Mouse (Mus musculus) right cerebral cortex, adult 2 months (tissue): ENCODE measurements around the gene Ccl27a.

Source experiments
- DNase-seq, 2 experiments: peaks; one replicate each; pipeline ENCODE4 v3.0.0; 2021 to 2022; ENCODE audit warnings: low spot score in 2 of 2

The Ccl27a gene

GRCm38 (mm10) chr4:41755338-41756305 lies 18.4 kb downstream of the Ccl27a start, which contains the start of gene Sigmar1:
Gene Sigmar1 (minus strand): TSS chr4:41756157.
- peak; percentile 83 to 86 for DNase-seq

- no peak for DNase-seq
Measured at GRCm38 (mm10) chr4:41754797-41755337, 19.2 kb downstream of the Ccl27a start, which contains the start of gene Galt. Gene Galt (plus strand): TSS chr4:41755228.

GRCm38 (mm10) chr4:41745021-41745420 lies 29.0 kb downstream of the Ccl27a start:
- DNase-seq = no peak

- no peak for DNase-seq
Measured at GRCm38 (mm10) chr4:41744131-41744530, 29.9 kb downstream of the Ccl27a start.

GRCm38 (mm10) chr4:41741158-41741560 lies 32.9 kb downstream of the Ccl27a start:
- peak; percentile 95 for DNase-seq

- DNase-seq = peak; percentile 72 to 82
Measured at GRCm38 (mm10) chr4:41740380-41741157, 33.5 kb downstream of the Ccl27a start.

GRCm38 (mm10) chr4:41739260-41739659 lies 34.8 kb downstream of the Ccl27a start:
- DNase-seq = no peak

- DNase-seq = no peak
Measured at GRCm38 (mm10) chr4:41738256-41738603, 35.8 kb downstream of the Ccl27a start.

- DNase-seq = peak; percentile 79 to 82
Measured at GRCm38 (mm10) chr4:41737602-41738255, 36.3 kb downstream of the Ccl27a start.

GRCm38 (mm10) chr4:41731052-41731765 lies 42.8 kb downstream of the Ccl27a start, which contains the start of gene Arid3c:
Gene Arid3c (minus strand): TSS chr4:41731142.
- DNase-seq = no peak

- no peak for DNase-seq
Measured at GRCm38 (mm10) chr4:41726826-41727621, 47.0 kb downstream of the Ccl27a start.

GRCm38 (mm10) chr4:41722918-41723351 lies 51.1 kb downstream of the Ccl27a start, which contains the start of gene Dctn3:
Gene Dctn3 (minus strand): TSS chr4:41723170.
- peak; percentile 92 to 97 for DNase-seq
